Mouse (Mus musculus): ENCODE measurements around the gene Ncor2. TPM values are rescaled to one million over a fixed set of nuclear protein-coding genes. Genes with fewer than 3 reads are reported as not detected.

Ncor2 gene
- total RNA-seq, 2 experiments from 2014 or later = 167 to 240 TPM

GRCm38 (mm10) chr5:125195142-125195541 is 16.1 kb upstream of the Ncor2 start:
- intact Hi-C loops (cut with DNase I) = no loop called here

GRCm38 (mm10) chr5:125193478-125194439 is 14.7 kb upstream of the Ncor2 start:
- peak in 1 of 2 experiments; percentile 32 for DNase-seq (ENCODE audit: low spot score in 2 of 2)
- intact Hi-C loops (cut with DNase I) = no loop called here

More at GRCm38 (mm10) chr5:125195142-125195541, 16.1 kb upstream of the Ncor2 start:
- no peak for DNase-seq (ENCODE audit: low spot score in 2 of 2)

GRCm38 (mm10) chr5:125191608-125192007 is 12.6 kb upstream of the Ncor2 start:
- intact Hi-C loops (cut with DNase I) = no loop called here
- DNase-seq (ENCODE audit: low spot score in 2 of 2) = no peak

- DNase-seq (ENCODE audit: low spot score in 2 of 2) = no peak
- intact Hi-C loops (cut with DNase I) = no loop called here
Measured at GRCm38 (mm10) chr5:125190105-125190813, 11.2 kb upstream of the Ncor2 start.

GRCm38 (mm10) chr5:125189625-125190024 is 10.6 kb upstream of the Ncor2 start:
- intact Hi-C loops (cut with DNase I) = no loop called here
- peak; percentile 57 to 65 for DNase-seq (ENCODE audit: low spot score in 2 of 2)

- DNase-seq (ENCODE audit: low spot score in 2 of 2) = peak in 1 of 2 experiments; percentile 41
- intact Hi-C loops (cut with DNase I) = no loop called here
Measured at GRCm38 (mm10) chr5:125188812-125189598, 10.0 kb upstream of the Ncor2 start.

GRCm38 (mm10) chr5:125184826-125185225 is 5.8 kb upstream of the Ncor2 start:
- no peak for DNase-seq (ENCODE audit: low spot score in 2 of 2)
- intact Hi-C loops (cut with DNase I) = no loop called here

- DNase-seq (ENCODE audit: low spot score in 2 of 2) = peak in 1 of 2 experiments; percentile 44
- intact Hi-C loops (cut with DNase I) = no loop called here
Measured at GRCm38 (mm10) chr5:125183321-125184003, 4.4 kb upstream of the Ncor2 start.

- intact Hi-C loops (cut with DNase I) = no loop called here
- no peak for DNase-seq (ENCODE audit: low spot score in 2 of 2)
Measured at GRCm38 (mm10) chr5:125180630-125181263, 1.7 kb upstream of the Ncor2 start.

- intact Hi-C loops (cut with DNase I) = loop anchor here (2.0 to 5.0 kb wide), 6 partner anchors 37 to 278 kb away; no protein-coding TSS in a partner anchor
Measured at GRCm38 (mm10) chr5:125179735-125180629, 963 bp upstream of the Ncor2 start.

GRCm38 (mm10) chr5:125178171-125179006 is 630 bp downstream of the Ncor2 start:
- intact Hi-C loops (cut with DNase I) = loop anchor here (2.0 to 5.0 kb wide), 6 partner anchors 38 to 276 kb away; no protein-coding TSS in a partner anchor
- DNase-seq (ENCODE audit: low spot score in 2 of 2) = peak; percentile 76 to 82

More at GRCm38 (mm10) chr5:125179735-125180629, 963 bp upstream of the Ncor2 start:
- peak; percentile 74 for DNase-seq (ENCODE audit: low spot score in 2 of 2)

GRCm38 (mm10) chr5:125177481-125178134 is 1.4 kb downstream of the Ncor2 start:
- DNase-seq (ENCODE audit: low spot score in 2 of 2) = peak; percentile 81 to 87
- intact Hi-C loops (cut with DNase I) = loop anchor here (2.0 to 5.0 kb wide), 6 partner anchors 37 to 275 kb away; no protein-coding TSS in a partner anchor

GRCm38 (mm10) chr5:125176864-125177263 is 2.2 kb downstream of the Ncor2 start:
- peak; percentile 65 to 73 for DNase-seq (ENCODE audit: low spot score in 2 of 2)
- intact Hi-C loops (cut with DNase I) = loop anchor here (5.0 kb wide), 4 partner anchors 40 to 275 kb away; no protein-coding TSS in a partner anchor

- intact Hi-C loops (cut with DNase I) = loop anchor here (5.0 kb wide), 4 partner anchors 41 to 274 kb away; no protein-coding TSS in a partner anchor
Measured at GRCm38 (mm10) chr5:125176370-125176766, 2.7 kb downstream of the Ncor2 start.

GRCm38 (mm10) chr5:125175673-125176369 is 3.2 kb downstream of the Ncor2 start:
- intact Hi-C loops (cut with DNase I) = loop anchor here (1.0 to 5.0 kb wide), 5 partner anchors 41 to 274 kb away; no protein-coding TSS in a partner anchor

More at GRCm38 (mm10) chr5:125176370-125176766, 2.7 kb downstream of the Ncor2 start:
- no peak for DNase-seq (ENCODE audit: low spot score in 2 of 2)

More at GRCm38 (mm10) chr5:125175673-125176369, 3.2 kb downstream of the Ncor2 start:
- no peak for DNase-seq (ENCODE audit: low spot score in 2 of 2)

All from left cerebral cortex, postnatal 36 days (tissue).